Mouse (Mus musculus): ENCODE data around the gene Dcakd. TPM values are rescaled to one million over a fixed set of nuclear protein-coding genes. Genes with fewer than 3 reads are reported as not detected.

The Dcakd gene
- total RNA-seq, 1 experiment = 43.7 TPM

- DNase-seq (ENCODE audit: low read depth, low spot score) = no peak
- TF ChIP-seq MAFK (IDR thresholded peaks at IDR 0.05; ENCODE audit: insufficient read depth, low read depth, low read length) (no peak), ZNF384 (IDR thresholded peaks at IDR 0.05; ENCODE audit: low read depth, low read length) (no peak), CHD2 (IDR thresholded peaks at IDR 0.05; ENCODE audit: low read depth, low read length) (no peak), HCFC1 (IDR thresholded peaks at IDR 0.05; ENCODE audit: borderline replicate concordance, insufficient read depth, low read length) (no peak), ZC3H11A (IDR thresholded peaks at IDR 0.05; ENCODE audit: borderline replicate concordance, low read depth, low read length) (no peak)
- Histone ChIP-seq H3K36me3 (ENCODE audit: control insufficient read depth, insufficient read depth, low read length, poor library complexity, severe bottlenecking) (no peaks in the 10 kb centered on the region), H3K4me3 (ENCODE audit: insufficient read depth in 1 of 2, low read depth in 1 of 2, low read length in 2 of 2, poor library complexity in 1 of 2, severe bottlenecking in 1 of 2) (no peak overlapping the region), H3K9ac (ENCODE audit: insufficient read depth, low read depth, low read length, poor library complexity, severe bottlenecking) (no peak overlapping the region), H3K4me1 (ENCODE audit: control insufficient read depth in 2 of 2, insufficient read depth in 2 of 2, low read length in 2 of 2, poor library complexity in 1 of 2) (no peaks in the 10 kb centered on the region), H3K9me3 (ENCODE audit: control insufficient read depth, insufficient read depth, low read depth, low read length) (no peaks in the 10 kb centered on the region), H3K27ac (ENCODE audit: insufficient read depth, low read depth, low read length, poor library complexity, severe bottlenecking) (no peak overlapping the region)
- in situ Hi-C loops (cut with MboI; ENCODE audit: low sequenced_read_pairs in 2 of 2, unreplicated experiment in 2 of 2) = no loop called here
Observed at GRCm38 (mm10) chr11:102972326-102972725, 55.8 kb downstream of the Dcakd start.

- TF ChIP-seq HCFC1 (IDR thresholded peaks at IDR 0.05; ENCODE audit: borderline replicate concordance, insufficient read depth, low read length) (no peak), ZNF384 (IDR thresholded peaks at IDR 0.05; ENCODE audit: low read depth, low read length) (no peak), ZC3H11A (IDR thresholded peaks at IDR 0.05; ENCODE audit: borderline replicate concordance, low read depth, low read length) (no peak), MAFK (IDR thresholded peaks at IDR 0.05; ENCODE audit: insufficient read depth, low read depth, low read length) (no peak), CHD2 (IDR thresholded peaks at IDR 0.05; ENCODE audit: low read depth, low read length) (no peak)
- in situ Hi-C loops (cut with MboI; ENCODE audit: low sequenced_read_pairs in 2 of 2, unreplicated experiment in 2 of 2) = no loop called here
- Histone ChIP-seq H3K4me3 (ENCODE audit: insufficient read depth in 1 of 2, low read depth in 1 of 2, low read length in 2 of 2, poor library complexity in 1 of 2, severe bottlenecking in 1 of 2) (no peak overlapping the region), H3K9ac (ENCODE audit: insufficient read depth, low read depth, low read length, poor library complexity, severe bottlenecking) (no peak overlapping the region), H3K4me1 (ENCODE audit: control insufficient read depth in 2 of 2, insufficient read depth in 2 of 2, low read length in 2 of 2, poor library complexity in 1 of 2) (no peaks in the 10 kb centered on the region), H3K36me3 (ENCODE audit: control insufficient read depth, insufficient read depth, low read length, poor library complexity, severe bottlenecking) (no peaks in the 10 kb centered on the region), H3K9me3 (ENCODE audit: control insufficient read depth, insufficient read depth, low read depth, low read length) (no peaks in the 10 kb centered on the region), H3K27ac (ENCODE audit: insufficient read depth, low read depth, low read length, poor library complexity, severe bottlenecking) (no peak overlapping the region)
- no peak for DNase-seq (ENCODE audit: low read depth, low spot score)
Observed at GRCm38 (mm10) chr11:102971604-102972003, 56.5 kb downstream of the Dcakd start.

- no peaks in the 10 kb centered on the region for H3K9me3 ChIP-seq (ENCODE audit: control insufficient read depth, insufficient read depth, low read depth, low read length)
- no peak overlapping the region for H3K27ac ChIP-seq (ENCODE audit: insufficient read depth, low read depth, low read length, poor library complexity, severe bottlenecking)
- H3K4me1 ChIP-seq (ENCODE audit: control insufficient read depth in 2 of 2, insufficient read depth in 2 of 2, low read length in 2 of 2, poor library complexity in 1 of 2) = peaks cover 3 to 20% of the 10 kb centered on the region in 2 experiments; a peak in 3 of 4 replicates
- no peak for TF ChIP-seq MAFK (IDR thresholded peaks at IDR 0.05; ENCODE audit: insufficient read depth, low read depth, low read length)
- TF ChIP-seq HCFC1 (IDR thresholded peaks at IDR 0.05; ENCODE audit: borderline replicate concordance, insufficient read depth, low read length) = no peak
- in situ Hi-C loops (cut with MboI; ENCODE audit: low sequenced_read_pairs in 2 of 2, unreplicated experiment in 2 of 2) = no loop called here
- H3K4me3 ChIP-seq (ENCODE audit: insufficient read depth in 1 of 2, low read depth in 1 of 2, low read length in 2 of 2, poor library complexity in 1 of 2, severe bottlenecking in 1 of 2) = no peak overlapping the region
- DNase-seq (ENCODE audit: low read depth, low spot score) = no peak
- H3K9ac ChIP-seq (ENCODE audit: insufficient read depth, low read depth, low read length, poor library complexity, severe bottlenecking) = no peak overlapping the region
- H3K36me3 ChIP-seq (ENCODE audit: control insufficient read depth, insufficient read depth, low read length, poor library complexity, severe bottlenecking) = no peaks in the 10 kb centered on the region
Observed at GRCm38 (mm10) chr11:102964547-102965091, 63.5 kb downstream of the Dcakd start.

- TF ChIP-seq MAFK (IDR thresholded peaks at IDR 0.05; ENCODE audit: insufficient read depth, low read depth, low read length) = no peak
- TF ChIP-seq ZNF384 (IDR thresholded peaks at IDR 0.05; ENCODE audit: low read depth, low read length) = no peak
- no peak for TF ChIP-seq ZC3H11A (IDR thresholded peaks at IDR 0.05; ENCODE audit: borderline replicate concordance, low read depth, low read length)
- no peak for TF ChIP-seq HCFC1 (IDR thresholded peaks at IDR 0.05; ENCODE audit: borderline replicate concordance, insufficient read depth, low read length)
- TF ChIP-seq CHD2 (IDR thresholded peaks at IDR 0.05; ENCODE audit: low read depth, low read length) = no peak
- Histone ChIP-seq H3K27ac (ENCODE audit: insufficient read depth, low read depth, low read length, poor library complexity, severe bottlenecking) (no peak overlapping the region), H3K4me3 (ENCODE audit: insufficient read depth in 1 of 2, low read depth in 1 of 2, low read length in 2 of 2, poor library complexity in 1 of 2, severe bottlenecking in 1 of 2) (peak overlapping the region; percentile 40 to 66; a peak in 3 of 4 replicates), H3K4me1 (ENCODE audit: control insufficient read depth in 2 of 2, insufficient read depth in 2 of 2, low read length in 2 of 2, poor library complexity in 1 of 2) (peaks cover 3 to 20% of the 10 kb centered on the region in 2 experiments; a peak in 3 of 4 replicates), H3K9ac (ENCODE audit: insufficient read depth, low read depth, low read length, poor library complexity, severe bottlenecking) (no peak overlapping the region), H3K36me3 (ENCODE audit: control insufficient read depth, insufficient read depth, low read length, poor library complexity, severe bottlenecking) (no peaks in the 10 kb centered on the region), H3K9me3 (ENCODE audit: control insufficient read depth, insufficient read depth, low read depth, low read length) (no peaks in the 10 kb centered on the region)
- DNase-seq (ENCODE audit: low read depth, low spot score) = no peak
- in situ Hi-C loops (cut with MboI; ENCODE audit: low sequenced_read_pairs in 2 of 2, unreplicated experiment in 2 of 2) = no loop called here
Observed at GRCm38 (mm10) chr11:102963855-102964546, 64.1 kb downstream of the Dcakd start.

Data from ES-E14 (cell line).